Mouse (Mus musculus) E14TG2a.4 (cell line): ENCODE results near the gene Unc5b.

ENCODE experiments used
- H3K27me3 ChIP-seq: 2 replicates; pipeline ENCODE4 v1.6.1; 2014; ENCODE audit warnings: low read length, control low read depth; ENCODE audit not compliant: insufficient read depth
- H3K36me3 ChIP-seq: 2 replicates; pipeline ENCODE4 v1.6.1; 2014; ENCODE audit warnings: low read length, control low read depth; ENCODE audit not compliant: insufficient read depth
- H3K4me1 ChIP-seq: replicated peaks from 2 replicates; pipeline ENCODE4 v1.6.1; 2014; ENCODE audit warnings: low read depth, low read length, control low read depth
- H3K4me3 ChIP-seq: replicated peaks from 2 replicates; pipeline ENCODE4 v1.5.1; 2014; ENCODE audit warnings: mild to moderate bottlenecking, low read length
- H3K9me3 ChIP-seq: 2 replicates; pipeline ENCODE4 v1.6.1; 2014; ENCODE audit warnings: low read length, control low read depth
- CTCF ChIP-seq: conservative IDR thresholded peaks from 2 replicates; pipeline ENCODE4 v1.5.1; 2014; ENCODE audit warnings: low read length
- NANOG ChIP-seq: IDR thresholded peaks from 2 replicates; pipeline ENCODE4 v1.6.1; 2014; ENCODE audit warnings: borderline replicate concordance, low read length, mixed read lengths
- POU5F1 ChIP-seq: IDR thresholded peaks from 2 replicates; pipeline ENCODE4 v1.6.1; 2014; ENCODE audit warnings: low read length, borderline replicate concordance

Gene Unc5b

GRCm38 (mm10) chr10:60823744-60824143 lies 7.6 kb downstream of the Unc5b start:
- no peak overlapping the region for H3K4me3 ChIP-seq
- H3K9me3 ChIP-seq, result 0 out of 2 replicates have a peak, but pooled peaks cover 5% of the 10 kb centered on the region
- TF ChIP-seq CTCF (no peak), POU5F1 (no peak)
- H3K27me3 ChIP-seq, result peaks cover 86% of the 10 kb centered on the region
- H3K36me3 ChIP-seq, result no peaks in the 10 kb centered on the region
- peaks cover 92% of the 10 kb centered on the region for H3K4me1 ChIP-seq

- Histone ChIP-seq H3K9me3 (0 out of 2 replicates have a peak, but pooled peaks cover 3% of the 10 kb centered on the region), H3K27me3 (peaks cover 86% of the 10 kb centered on the region), H3K36me3 (no peaks in the 10 kb centered on the region), H3K4me1 (peaks cover 87% of the 10 kb centered on the region), H3K4me3 (no peak overlapping the region)
- no peak for TF ChIP-seq CTCF
- no peak for TF ChIP-seq POU5F1
- no peak for TF ChIP-seq NANOG
Measured at GRCm38 (mm10) chr10:60822641-60823425, 8.5 kb downstream of the Unc5b start.

GRCm38 (mm10) chr10:60821736-60822358 lies 9.5 kb downstream of the Unc5b start:
- no peak for TF ChIP-seq POU5F1
- TF ChIP-seq CTCF, result no peak
- TF ChIP-seq NANOG, result no peak
- no peaks in the 10 kb centered on the region for H3K9me3 ChIP-seq

GRCm38 (mm10) chr10:60821311-60821710 lies 10.1 kb downstream of the Unc5b start:
- Histone ChIP-seq H3K9me3 (no peaks in the 10 kb centered on the region), H3K36me3 (no peaks in the 10 kb centered on the region), H3K27me3 (peaks cover 84% of the 10 kb centered on the region), H3K4me3 (no peak overlapping the region), H3K4me1 (peaks cover 87% of the 10 kb centered on the region)
- TF ChIP-seq POU5F1, result no peak
- TF ChIP-seq NANOG, result no peak
- no peak for TF ChIP-seq CTCF

More at GRCm38 (mm10) chr10:60821736-60822358, 9.5 kb downstream of the Unc5b start:
- H3K4me1 ChIP-seq, result peaks cover 87% of the 10 kb centered on the region
- H3K27me3 ChIP-seq, result peaks cover 85% of the 10 kb centered on the region
- H3K36me3 ChIP-seq, result no peaks in the 10 kb centered on the region
- no peak overlapping the region for H3K4me3 ChIP-seq

- Histone ChIP-seq H3K4me1 (peaks cover 87% of the 10 kb centered on the region), H3K36me3 (no peaks in the 10 kb centered on the region), H3K4me3 (no peak overlapping the region), H3K27me3 (peaks cover 82% of the 10 kb centered on the region), H3K9me3 (no peaks in the 10 kb centered on the region)
- TF ChIP-seq POU5F1, result no peak
- TF ChIP-seq NANOG, result no peak
- no peak for TF ChIP-seq CTCF
Measured at GRCm38 (mm10) chr10:60820552-60820951, 10.8 kb downstream of the Unc5b start.

GRCm38 (mm10) chr10:60819654-60820192 lies 11.7 kb downstream of the Unc5b start:
- peaks cover 74% of the 10 kb centered on the region for H3K27me3 ChIP-seq
- TF ChIP-seq NANOG (no peak), CTCF (no peak), POU5F1 (no peak)

GRCm38 (mm10) chr10:60819179-60819578 lies 12.2 kb downstream of the Unc5b start:
- no peaks in the 10 kb centered on the region for H3K9me3 ChIP-seq
- TF ChIP-seq CTCF (no peak), POU5F1 (no peak), NANOG (no peak)

More at GRCm38 (mm10) chr10:60819654-60820192, 11.7 kb downstream of the Unc5b start:
- H3K4me3 ChIP-seq, result peak overlapping the region; percentile 43; the same call in 1 of the 2 replicates
- H3K36me3 ChIP-seq, result no peaks in the 10 kb centered on the region
- H3K9me3 ChIP-seq, result no peaks in the 10 kb centered on the region
- peaks cover 87% of the 10 kb centered on the region for H3K4me1 ChIP-seq

GRCm38 (mm10) chr10:60818708-60819107 lies 12.7 kb downstream of the Unc5b start:
- H3K36me3 ChIP-seq, result no peaks in the 10 kb centered on the region
- H3K4me1 ChIP-seq, result peaks cover 87% of the 10 kb centered on the region
- TF ChIP-seq NANOG, result no peak
- no peak for TF ChIP-seq POU5F1
- no peak for TF ChIP-seq CTCF
- no peaks in the 10 kb centered on the region for H3K9me3 ChIP-seq
- no peak overlapping the region for H3K4me3 ChIP-seq
- H3K27me3 ChIP-seq, result peaks cover 64% of the 10 kb centered on the region

More at GRCm38 (mm10) chr10:60819179-60819578, 12.2 kb downstream of the Unc5b start:
- no peaks in the 10 kb centered on the region for H3K36me3 ChIP-seq
- H3K4me1 ChIP-seq, result peaks cover 87% of the 10 kb centered on the region
- H3K4me3 ChIP-seq, result no peak overlapping the region
- H3K27me3 ChIP-seq, result peaks cover 69% of the 10 kb centered on the region

GRCm38 (mm10) chr10:60817868-60818267 lies 13.5 kb downstream of the Unc5b start:
- H3K36me3 ChIP-seq, result no peaks in the 10 kb centered on the region
- H3K4me3 ChIP-seq, result no peak overlapping the region
- no peaks in the 10 kb centered on the region for H3K9me3 ChIP-seq
- peaks cover 60% of the 10 kb centered on the region for H3K27me3 ChIP-seq
- peaks cover 87% of the 10 kb centered on the region for H3K4me1 ChIP-seq
- TF ChIP-seq POU5F1 (no peak), NANOG (no peak), CTCF (no peak)
